Mouse (Mus musculus): ENCODE results near the gene Slc24a3. TPM values are rescaled to one million over a fixed set of nuclear protein-coding genes. Genes with fewer than 3 reads are reported as not detected.
A peak's percentile ranks its signal among the peaks of the same experiment; 100 is the strongest.

Gene Slc24a3
- polyA plus RNA-seq, 1 experiment from 2014 or later = 2.8 TPM

DNA sequence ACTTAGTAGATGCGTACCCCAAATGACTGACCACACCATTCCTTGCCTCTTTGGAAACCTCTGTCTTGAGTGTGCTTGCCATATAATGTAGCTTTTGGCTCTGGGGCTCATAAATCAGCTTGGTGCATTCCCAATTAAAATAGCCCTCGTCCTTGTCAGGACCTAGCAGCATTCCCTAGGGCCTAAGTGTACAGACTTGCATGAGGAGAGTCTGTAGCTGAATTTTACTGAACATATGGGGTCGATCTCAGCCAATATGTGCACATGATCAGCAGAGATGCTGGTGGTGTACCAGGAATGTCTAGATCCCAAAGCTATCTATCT, 254.3 kb downstream of the Slc24a3 start:
- ATAC-seq (ENCODE audit: low FRiP score, low read depth) = no peak
- WGBS = 49% methylated on average over 3 of the region's 3 CpGs
- Histone ChIP-seq H3K36me3 (no peaks in the 10 kb centered on the region), H3K4me1 (no peaks in the 10 kb centered on the region), H3K9ac (no peak overlapping the region), H3K4me2 (replicated peaks) (no peak overlapping the region), H3K27me3 (no peaks in the 10 kb centered on the region), H3K9me3 (no peaks in the 10 kb centered on the region), H3K4me3 (no peak overlapping the region), H3K27ac (no peak overlapping the region)

DNA sequence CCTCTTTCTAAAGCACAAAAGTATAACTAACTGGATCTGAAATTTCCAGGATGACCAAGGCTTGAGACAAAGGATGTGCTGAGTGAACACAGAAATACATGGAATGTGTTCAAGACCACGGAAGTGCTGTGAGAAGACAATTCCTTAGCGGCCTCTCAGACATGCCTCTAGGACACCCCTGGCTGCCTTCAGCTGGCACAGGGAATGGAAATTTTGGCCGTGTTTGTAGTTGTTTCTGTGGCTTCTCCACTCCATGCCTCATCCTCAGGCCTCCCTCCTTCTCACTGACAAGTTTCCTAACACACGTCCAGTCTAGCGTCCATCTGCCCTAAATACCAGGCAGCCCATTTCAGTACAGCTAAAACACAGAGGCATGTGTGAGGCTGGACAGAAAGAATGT, 262.4 kb downstream of the Slc24a3 start:
- H3K4me3 ChIP-seq = no peak overlapping the region
- H3K4me2 ChIP-seq (replicated peaks) = no peak overlapping the region
- WGBS = 84% methylated on average over 5 of the region's 5 CpGs
- no peaks in the 10 kb centered on the region for H3K9me3 ChIP-seq
- ATAC-seq (ENCODE audit: low FRiP score, low read depth) = no peak
- 0 out of 2 replicates have a peak, but pooled peaks cover 6% of the 10 kb centered on the region for H3K4me1 ChIP-seq
- H3K27ac ChIP-seq = no peak overlapping the region
- no peaks in the 10 kb centered on the region for H3K36me3 ChIP-seq
- H3K27me3 ChIP-seq = no peaks in the 10 kb centered on the region
- H3K9ac ChIP-seq = no peak overlapping the region

DNA sequence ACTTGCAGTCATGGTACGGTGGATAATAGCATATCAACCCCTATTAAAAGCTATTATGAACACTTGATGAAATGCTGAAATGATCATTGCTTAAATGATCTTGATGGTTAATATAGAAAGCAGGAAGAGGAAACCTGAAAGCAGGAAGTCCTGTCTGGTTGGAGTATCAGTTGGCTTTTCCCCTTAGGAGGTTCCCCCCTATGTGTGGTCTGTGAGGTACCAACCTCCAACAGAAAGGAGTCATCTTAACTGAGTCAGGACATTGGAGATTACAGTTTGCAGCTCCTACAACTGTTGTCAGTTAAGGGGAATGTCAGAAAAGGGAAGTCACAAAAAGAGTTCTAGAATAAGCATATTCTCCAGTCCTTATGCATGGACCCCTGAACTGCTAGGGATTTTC, 266.5 kb downstream of the Slc24a3 start:
- ATAC-seq (ENCODE audit: low FRiP score, low read depth) = no peak
- Histone ChIP-seq H3K9ac (no peak overlapping the region), H3K4me2 (replicated peaks) (no peak overlapping the region), H3K4me3 (no peak overlapping the region), H3K27me3 (no peaks in the 10 kb centered on the region), H3K9me3 (no peaks in the 10 kb centered on the region), H3K4me1 (0 out of 2 replicates have a peak, but pooled peaks cover 4% of the 10 kb centered on the region), H3K36me3 (no peaks in the 10 kb centered on the region), H3K27ac (no peak overlapping the region)
- WGBS = 89% methylated on average over 1 of the region's 1 CpGs

DNA sequence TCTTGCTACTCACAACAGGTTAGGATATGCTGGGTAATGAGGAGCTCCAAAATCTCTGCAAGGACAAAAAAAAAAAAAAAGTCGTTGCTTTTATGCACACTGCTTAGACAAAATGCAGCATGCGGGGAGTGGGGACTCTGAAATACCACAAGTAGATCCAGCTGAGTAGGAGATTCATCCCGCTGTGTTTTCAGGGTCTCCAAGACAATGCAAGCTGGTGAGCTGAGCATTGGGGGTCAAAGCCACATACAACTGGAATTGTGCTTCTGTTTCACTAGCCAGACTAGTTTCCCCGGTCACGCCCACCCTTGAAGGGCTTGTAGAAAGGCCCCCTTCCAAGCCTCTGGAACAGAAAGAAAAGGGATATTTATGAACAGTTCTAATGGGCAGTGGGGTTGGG, 270.8 kb downstream of the Slc24a3 start:
- 62% methylated on average over 5 of the region's 5 CpGs for WGBS
- Histone ChIP-seq H3K9me3 (no peaks in the 10 kb centered on the region), H3K9ac (no peak overlapping the region), H3K4me1 (no peaks in the 10 kb centered on the region), H3K4me3 (no peak overlapping the region), H3K36me3 (no peaks in the 10 kb centered on the region), H3K4me2 (replicated peaks) (no peak overlapping the region), H3K27ac (no peak overlapping the region), H3K27me3 (no peaks in the 10 kb centered on the region)
- ATAC-seq (ENCODE audit: low FRiP score, low read depth) = no peak

DNA sequence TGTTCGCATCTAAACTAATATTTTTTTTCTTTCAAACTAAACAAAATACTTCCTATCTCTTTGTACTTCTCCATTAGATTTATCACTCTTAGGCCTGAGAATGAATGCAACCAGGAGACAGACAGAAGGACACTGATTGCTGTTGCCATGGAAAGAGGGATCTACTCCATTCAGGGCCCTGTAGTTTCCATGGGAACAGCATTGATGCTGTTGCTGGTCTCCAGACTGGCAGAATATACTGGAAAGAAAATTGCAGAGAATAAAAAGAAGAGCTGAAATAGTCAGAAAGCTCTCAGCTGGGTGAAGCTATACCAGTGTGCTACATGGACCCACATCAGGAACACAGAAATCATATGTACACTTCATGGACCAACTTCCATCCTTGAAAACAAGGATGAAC, 272.2 kb downstream of the Slc24a3 start:
- no peak overlapping the region for H3K27ac ChIP-seq
- no peak overlapping the region for H3K4me2 ChIP-seq (replicated peaks)
- no peaks in the 10 kb centered on the region for H3K4me1 ChIP-seq
- no peaks in the 10 kb centered on the region for H3K27me3 ChIP-seq
- WGBS = 97% methylated on average over 1 of the region's 1 CpGs
- H3K9ac ChIP-seq = no peak overlapping the region
- ATAC-seq (ENCODE audit: low FRiP score, low read depth) = no peak
- no peaks in the 10 kb centered on the region for H3K9me3 ChIP-seq
- no peaks in the 10 kb centered on the region for H3K36me3 ChIP-seq
- no peak overlapping the region for H3K4me3 ChIP-seq

DNA sequence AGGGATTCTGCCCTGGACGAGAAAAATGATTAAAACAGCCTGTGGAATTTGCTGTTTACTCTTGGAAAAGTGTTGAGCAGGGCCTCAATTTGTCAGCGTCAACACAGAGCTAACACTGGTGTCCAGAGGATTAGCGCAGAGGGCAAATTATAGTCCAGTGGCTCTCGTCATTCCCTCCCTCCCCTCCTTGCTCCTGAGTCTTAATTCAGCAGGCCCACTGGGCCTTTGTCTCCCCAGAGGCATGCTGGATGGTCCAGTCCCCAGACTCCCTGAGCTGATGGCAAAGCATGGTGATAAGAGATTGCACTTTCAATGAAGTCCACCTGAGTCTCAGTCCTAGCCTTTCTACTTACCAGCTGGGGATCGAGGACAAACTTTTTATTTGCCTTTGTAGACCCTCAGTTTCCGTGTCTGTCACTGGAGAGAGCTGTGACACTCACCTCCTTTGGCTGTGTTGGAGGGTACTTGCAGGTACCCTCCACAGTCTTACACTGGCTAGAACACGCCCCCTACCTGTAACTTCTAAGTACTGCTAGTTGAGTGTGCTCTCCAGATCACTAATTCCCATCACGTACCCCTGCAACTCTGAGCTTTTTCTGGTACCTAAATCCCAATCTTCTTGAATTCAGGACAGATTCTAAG, 289.7 kb downstream of the Slc24a3 start:
- no peak overlapping the region for H3K27ac ChIP-seq
- H3K9ac ChIP-seq = no peak overlapping the region
- 0 out of 2 replicates have a peak, but pooled peaks cover 4% of the 10 kb centered on the region for H3K4me1 ChIP-seq
- no peaks in the 10 kb centered on the region for H3K9me3 ChIP-seq
- no peak overlapping the region for H3K4me2 ChIP-seq (replicated peaks)
- no peaks in the 10 kb centered on the region for H3K27me3 ChIP-seq
- WGBS = 38% methylated on average over 8 of the region's 8 CpGs
- H3K4me3 ChIP-seq = no peak overlapping the region
- no peak for ATAC-seq (ENCODE audit: low FRiP score, low read depth)
- H3K36me3 ChIP-seq = no peaks in the 10 kb centered on the region

DNA sequence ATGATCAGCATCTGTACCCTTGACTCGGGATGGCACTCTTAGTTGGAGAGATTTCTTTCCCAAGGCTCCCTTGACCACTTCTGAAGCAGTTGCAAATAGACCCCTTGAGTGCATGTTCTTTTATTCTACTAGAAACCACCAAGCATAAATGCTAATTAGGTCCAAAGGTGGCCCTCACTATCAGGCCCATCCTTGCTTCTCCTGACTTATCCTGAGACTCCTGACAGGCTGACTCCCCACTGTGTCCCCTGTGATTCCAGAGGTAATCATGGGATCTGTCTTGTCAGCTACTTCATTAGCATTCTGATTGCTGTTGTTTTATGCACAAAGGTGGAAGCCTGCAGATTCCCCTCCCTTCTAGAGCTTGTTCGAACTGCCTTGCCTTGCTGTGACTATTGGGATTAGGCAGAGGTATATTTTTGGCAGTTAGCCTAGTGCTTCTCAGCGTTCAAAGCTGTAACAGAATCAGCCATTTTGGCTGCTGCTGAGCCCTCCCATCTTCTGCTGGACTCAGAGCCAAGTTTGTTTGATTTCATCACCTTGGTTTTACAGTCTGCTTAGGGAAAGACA, 293.4 kb downstream of the Slc24a3 start:
- ATAC-seq (ENCODE audit: low FRiP score, low read depth) = peak; percentile 66; the same call in 1 of the 2 replicates
- Histone ChIP-seq H3K27me3 (no peaks in the 10 kb centered on the region), H3K9ac (no peak overlapping the region), H3K4me1 (0 out of 2 replicates have a peak, but pooled peaks cover 4% of the 10 kb centered on the region), H3K4me2 (replicated peaks) (no peak overlapping the region), H3K36me3 (no peaks in the 10 kb centered on the region), H3K4me3 (no peak overlapping the region), H3K9me3 (no peaks in the 10 kb centered on the region), H3K27ac (no peak overlapping the region; the same call in 1 of the 2 replicates)
- whole genome bisulfite sequencing = 53% methylated on average over 3 of the region's 3 CpGs

DNA sequence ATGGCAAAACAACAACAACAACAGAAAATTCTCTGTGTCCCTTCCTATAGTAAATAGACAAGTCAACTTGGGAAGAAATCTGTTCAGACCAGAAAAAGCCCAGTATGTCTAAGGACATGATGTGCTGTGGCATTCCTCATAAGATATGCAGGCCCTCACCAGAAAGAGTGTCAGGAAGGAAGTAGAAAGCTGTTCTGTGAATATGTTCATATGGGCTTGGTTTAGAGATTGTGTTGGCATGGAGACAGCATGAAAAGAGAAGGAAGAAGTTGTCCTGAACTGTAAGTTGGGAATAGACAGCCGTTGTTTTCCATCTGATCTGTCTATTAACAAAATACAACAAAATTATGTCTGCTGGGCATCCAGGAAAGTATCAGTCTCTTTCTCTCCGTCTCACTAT, 294.7 kb downstream of the Slc24a3 start:
- 88% methylated on average over 2 of the region's 2 CpGs for WGBS
- ATAC-seq (ENCODE audit: low FRiP score, low read depth) = no peak
- H3K4me3 ChIP-seq = no peak overlapping the region

DNA sequence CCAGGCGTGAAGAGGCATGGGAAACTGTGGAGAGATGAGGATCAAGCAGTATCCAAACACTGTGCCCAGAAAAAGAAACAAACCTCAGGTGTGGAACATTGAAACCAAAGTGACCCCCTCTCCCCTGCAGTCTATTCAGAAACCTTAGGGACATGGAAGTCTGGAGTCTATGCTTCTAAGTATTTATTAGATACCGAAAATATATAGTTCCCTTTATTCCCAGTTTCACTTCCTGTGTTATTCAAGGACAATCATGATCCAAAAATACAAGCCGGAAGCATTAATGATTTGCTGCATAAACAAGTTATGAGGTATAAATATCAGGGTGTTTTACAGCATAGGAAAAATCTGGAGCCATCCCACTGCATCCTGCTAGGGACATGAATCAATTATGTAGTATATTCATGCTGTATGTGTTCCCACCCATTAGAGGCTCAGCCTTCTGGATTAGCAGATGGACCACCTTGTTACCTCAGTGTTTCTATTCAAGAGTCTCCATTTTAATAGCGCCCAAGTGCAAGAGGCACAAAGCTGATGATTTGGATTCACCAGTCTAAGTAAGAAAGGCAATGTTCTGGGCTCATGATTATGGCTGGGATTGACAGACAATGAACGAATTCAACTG, 301.3 kb downstream of the Slc24a3 start:
- Histone ChIP-seq H3K27me3 (no peaks in the 10 kb centered on the region), H3K9ac (no peak overlapping the region), H3K36me3 (no peaks in the 10 kb centered on the region), H3K9me3 (no peaks in the 10 kb centered on the region), H3K27ac (no peak overlapping the region), H3K4me1 (no peaks in the 10 kb centered on the region), H3K4me2 (replicated peaks) (no peak overlapping the region), H3K4me3 (no peak overlapping the region)
- 86% methylated on average over 5 of the region's 5 CpGs for WGBS
- ATAC-seq (ENCODE audit: low FRiP score, low read depth) = no peak

More for the DNA sequence above, 294.7 kb downstream of the Slc24a3 start:
- no peak overlapping the region for H3K9ac ChIP-seq
- H3K4me1 ChIP-seq = 0 out of 2 replicates have a peak, but pooled peaks cover 4% of the 10 kb centered on the region
- H3K36me3 ChIP-seq = no peaks in the 10 kb centered on the region
- H3K4me2 ChIP-seq (replicated peaks) = no peak overlapping the region
- H3K27me3 ChIP-seq = no peaks in the 10 kb centered on the region
- no peaks in the 10 kb centered on the region for H3K9me3 ChIP-seq
- H3K27ac ChIP-seq = no peak overlapping the region

DNA sequence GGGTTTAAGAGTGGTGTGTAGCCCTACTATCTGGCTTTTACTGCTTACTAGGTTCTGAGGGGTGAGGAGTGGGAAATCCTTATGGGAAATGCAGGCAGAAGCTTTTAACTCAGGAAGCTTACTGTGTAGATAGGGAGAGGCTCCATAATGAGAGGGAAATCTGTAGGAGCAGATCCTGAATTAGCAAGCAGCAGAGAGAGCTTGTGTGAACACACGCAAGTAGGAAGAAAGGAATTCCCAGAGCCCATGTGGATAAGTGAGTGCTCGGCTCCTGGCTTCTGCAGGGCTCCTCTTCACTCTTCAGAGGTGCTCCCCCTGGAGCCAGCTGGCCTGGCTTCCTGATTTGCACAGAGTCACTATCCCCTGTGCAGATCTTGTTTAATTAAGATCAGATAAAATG, 309.9 kb downstream of the Slc24a3 start:
- Histone ChIP-seq H3K27ac (no peak overlapping the region), H3K27me3 (no peaks in the 10 kb centered on the region), H3K9me3 (no peaks in the 10 kb centered on the region), H3K9ac (no peak overlapping the region), H3K4me3 (no peak overlapping the region), H3K4me2 (replicated peaks) (no peak overlapping the region), H3K4me1 (no peaks in the 10 kb centered on the region), H3K36me3 (no peaks in the 10 kb centered on the region)
- whole genome bisulfite sequencing = 46% methylated on average over 2 of the region's 2 CpGs
- no peak for ATAC-seq (ENCODE audit: low FRiP score, low read depth)

DNA sequence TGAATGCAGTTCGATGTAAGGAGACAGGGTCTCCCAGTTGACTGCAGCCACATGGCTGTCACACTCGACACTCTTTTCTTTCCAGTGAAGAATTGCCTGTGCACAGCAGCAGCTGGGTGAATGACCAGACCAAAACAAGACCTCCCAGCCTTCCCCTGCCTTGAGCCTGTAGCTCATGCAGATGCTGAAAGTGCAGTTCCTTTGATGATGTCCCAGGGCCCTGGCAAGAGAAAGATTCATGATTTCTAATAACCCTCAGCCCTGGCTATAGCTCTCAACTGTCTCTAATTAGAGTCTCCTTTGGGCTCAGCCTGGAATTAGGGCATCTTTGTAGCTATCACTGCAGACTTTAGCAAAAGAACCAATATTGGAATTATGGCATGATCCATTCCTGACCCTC, 312.1 kb downstream of the Slc24a3 start:
- WGBS = 20% methylated on average over 2 of the region's 2 CpGs
- Histone ChIP-seq H3K9me3 (no peaks in the 10 kb centered on the region), H3K36me3 (no peaks in the 10 kb centered on the region), H3K27ac (no peak overlapping the region), H3K4me3 (no peak overlapping the region), H3K4me1 (no peaks in the 10 kb centered on the region), H3K4me2 (replicated peaks) (no peak overlapping the region), H3K27me3 (no peaks in the 10 kb centered on the region), H3K9ac (no peak overlapping the region)
- ATAC-seq (ENCODE audit: low FRiP score, low read depth) = no peak

DNA sequence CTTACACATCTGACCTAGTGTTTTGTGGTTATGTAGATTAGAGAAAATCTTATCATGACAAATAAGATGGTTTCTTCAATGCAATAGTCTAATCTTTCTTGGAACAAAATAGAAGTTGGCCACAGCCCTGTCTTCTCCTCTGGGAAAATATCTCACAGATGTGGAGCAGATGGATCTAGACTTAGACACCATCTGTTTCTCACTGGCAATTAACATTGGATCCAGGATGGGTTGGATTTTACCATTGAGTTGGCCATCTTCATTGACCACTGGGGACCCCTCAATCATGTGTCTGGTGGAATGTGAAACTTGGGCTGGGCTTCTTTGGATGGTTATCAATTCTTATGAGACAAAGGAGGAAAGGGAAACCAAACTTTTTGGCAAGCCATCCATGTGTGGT, 332.7 kb downstream of the Slc24a3 start:
- no peak overlapping the region for H3K4me3 ChIP-seq
- H3K9ac ChIP-seq = no peak overlapping the region
- no peaks in the 10 kb centered on the region for H3K27me3 ChIP-seq
- no peak for ATAC-seq (ENCODE audit: low FRiP score, low read depth)
- no peak overlapping the region for H3K27ac ChIP-seq
- H3K36me3 ChIP-seq = no peaks in the 10 kb centered on the region
- no peaks in the 10 kb centered on the region for H3K4me1 ChIP-seq
- H3K4me2 ChIP-seq (replicated peaks) = no peak overlapping the region
- H3K9me3 ChIP-seq = no peaks in the 10 kb centered on the region

DNA sequence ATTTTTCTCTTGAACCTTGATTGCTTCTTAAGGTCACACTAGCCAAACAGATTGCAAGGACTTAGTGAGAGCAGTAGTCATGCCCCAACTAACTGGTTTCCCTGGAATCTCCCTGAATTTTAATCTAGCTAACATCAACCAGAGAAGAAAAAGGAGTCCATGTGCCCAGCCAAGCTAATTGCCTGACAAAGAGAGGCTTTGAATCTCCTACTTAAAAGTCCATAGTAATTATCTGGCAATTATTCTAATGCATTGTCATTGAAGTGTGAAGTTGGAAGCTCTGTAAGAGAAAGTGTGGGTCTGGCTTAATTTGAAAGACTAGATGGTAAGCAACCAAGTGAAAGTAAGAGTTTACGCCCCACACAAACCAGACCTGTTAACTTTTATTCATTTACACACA, 333.9 kb downstream of the Slc24a3 start:
- H3K4me2 ChIP-seq (replicated peaks) = no peak overlapping the region
- no peak for ATAC-seq (ENCODE audit: low FRiP score, low read depth)
- H3K4me3 ChIP-seq = no peak overlapping the region
- no peaks in the 10 kb centered on the region for H3K36me3 ChIP-seq
- H3K9ac ChIP-seq = no peak overlapping the region
- H3K4me1 ChIP-seq = no peaks in the 10 kb centered on the region
- H3K27ac ChIP-seq = no peak overlapping the region
- no peaks in the 10 kb centered on the region for H3K27me3 ChIP-seq
- H3K9me3 ChIP-seq = no peaks in the 10 kb centered on the region
- WGBS = 61% methylated on average over 1 of the region's 1 CpGs

All from limb, embryonic 13.5 days (tissue).